Mouse (Mus musculus) cerebral cortex, adult 2 months (tissue): ENCODE data around the gene Ogdh.

Experiments
- WGBS: fragments of 180-500 bp; shearing (Covaris S2); methylation state at CpG from one replicate; pipeline ENCODE4 v1.1.7; 2018; 5-methylcytosine and 5-hydroxymethylcytosine counted together

The Ogdh gene

GRCm38 (mm10) chr11:6294632-6295031 is 3.2 kb downstream of the Ogdh start:
- 93% methylated on average over 4 of the region's 4 CpGs for WGBS

DNA sequence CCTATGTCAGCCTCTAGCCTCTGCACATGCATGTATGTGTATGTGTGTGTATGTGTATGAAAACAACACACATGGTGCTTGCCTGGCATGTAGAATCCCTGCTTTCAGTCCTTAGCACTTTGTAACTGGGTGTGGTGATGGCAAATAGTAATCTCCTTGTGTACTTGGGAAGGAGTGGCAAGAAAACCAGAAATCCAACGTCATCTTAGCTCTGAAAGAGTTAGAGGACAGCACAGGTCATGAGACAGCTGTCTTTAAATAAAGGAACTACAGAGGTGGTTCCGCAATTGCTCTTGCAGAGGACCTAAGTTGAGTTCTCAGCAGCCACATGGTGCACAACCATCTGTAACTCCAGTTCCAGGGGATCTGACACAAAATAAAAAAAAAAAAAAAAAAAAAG is 8.0 kb downstream of the Ogdh start:
- whole genome bisulfite sequencing: 78% methylated on average over 2 of the region's 2 CpGs

DNA sequence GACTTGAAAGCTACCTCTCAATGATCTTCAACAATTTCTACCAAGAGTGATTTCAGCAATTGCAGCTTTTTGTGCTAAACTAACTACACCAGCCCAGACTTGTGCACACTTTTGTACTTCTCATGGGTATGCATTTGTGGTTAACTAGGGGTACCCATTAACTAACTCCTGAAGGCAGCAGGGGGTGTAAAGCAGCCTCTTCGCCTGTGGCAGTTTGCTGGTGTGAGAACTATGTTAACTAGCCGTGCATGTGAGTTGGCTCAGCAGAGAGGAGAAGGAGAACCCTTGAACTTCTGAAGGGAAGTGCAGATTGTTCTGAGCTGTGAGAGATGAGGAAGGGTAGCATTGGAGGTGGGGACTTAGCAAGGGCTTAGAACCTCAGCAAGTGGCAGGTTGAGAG is 11.4 kb downstream of the Ogdh start:
- 88% methylated on average over 2 of the region's 2 CpGs for WGBS

- WGBS: 68% methylated on average over 1 of the region's 1 CpGs
These were observed 14.6 kb downstream of the Ogdh start for GRCm38 (mm10) chr11:6305943-6306430.

GRCm38 (mm10) chr11:6308181-6308580 is 16.7 kb downstream of the Ogdh start:
- 80% methylated on average over 4 of the region's 4 CpGs for WGBS

DNA sequence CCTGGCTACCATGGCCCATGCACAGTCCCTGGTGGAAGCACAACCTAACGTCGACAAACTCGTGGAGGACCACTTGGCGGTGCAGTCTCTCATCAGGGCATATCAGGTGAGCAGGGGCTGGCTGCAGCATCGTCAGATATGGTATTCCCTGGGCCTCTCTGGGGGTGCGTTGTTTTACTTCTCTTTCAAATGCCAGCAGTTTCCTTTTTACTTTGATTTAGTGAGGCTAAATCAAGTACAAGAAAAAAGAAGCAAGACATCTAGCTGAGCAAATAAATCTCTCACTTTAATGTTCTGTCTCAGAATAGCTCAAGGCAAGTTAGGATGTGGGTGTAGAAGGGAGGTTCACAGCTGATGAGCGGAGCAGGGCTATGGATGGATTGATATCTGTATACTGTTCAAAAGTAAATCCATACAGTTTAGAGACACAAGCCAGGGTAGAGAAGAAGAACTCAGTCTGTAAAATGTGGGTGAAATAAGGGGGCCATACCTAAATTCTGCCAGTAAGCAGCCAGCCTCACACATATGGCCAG is 22.5 kb downstream of the Ogdh start:
- WGBS: 56% methylated on average over 7 of the region's 7 CpGs

- 85% methylated on average over 11 of the region's 11 CpGs for whole genome bisulfite sequencing
These were observed 25.4 kb downstream of the Ogdh start for GRCm38 (mm10) chr11:6316821-6317220.

GRCm38 (mm10) chr11:6318559-6318958 is 27.1 kb downstream of the Ogdh start:
- WGBS: 74% methylated on average over 5 of the region's 5 CpGs

- WGBS: 66% methylated on average over 2 of the region's 2 CpGs
These were observed 27.9 kb downstream of the Ogdh start for GRCm38 (mm10) chr11:6319374-6319773.

- 75% methylated on average over 2 of the region's 2 CpGs for WGBS
These were observed 30.7 kb downstream of the Ogdh start for GRCm38 (mm10) chr11:6322086-6322485.

GRCm38 (mm10) chr11:6323348-6323747 is 31.9 kb downstream of the Ogdh start:
- WGBS: 78% methylated on average over 5 of the region's 5 CpGs

- whole genome bisulfite sequencing: 93% methylated on average over 7 of the region's 7 CpGs
These were observed 39.8 kb downstream of the Ogdh start for GRCm38 (mm10) chr11:6331256-6331655.

GRCm38 (mm10) chr11:6332606-6333005 is 41.2 kb downstream of the Ogdh start:
- WGBS: 83% methylated on average over 3 of the region's 3 CpGs

DNA sequence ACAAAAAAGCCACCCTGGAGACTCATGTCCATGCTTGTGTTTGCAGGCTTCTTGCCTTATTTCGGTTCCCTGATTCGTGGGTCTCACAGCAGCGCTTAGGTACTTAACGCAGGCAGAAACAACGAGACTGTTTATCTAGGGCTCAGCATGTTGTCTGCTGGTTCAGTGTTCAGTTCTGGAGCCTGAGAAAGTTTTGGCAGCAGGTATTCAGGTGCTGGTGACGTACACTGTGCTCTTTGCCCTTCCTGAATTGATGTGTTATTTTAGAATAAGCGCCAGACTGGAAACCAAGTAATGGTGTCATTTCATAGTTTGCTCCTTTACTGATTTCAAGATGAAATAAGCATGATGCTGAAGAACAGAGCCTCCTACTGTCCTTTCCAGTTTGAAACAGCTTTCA is 42.0 kb downstream of the Ogdh start:
- WGBS: 82% methylated on average over 7 of the region's 7 CpGs

GRCm38 (mm10) chr11:6335321-6335720 is 43.9 kb downstream of the Ogdh start:
- WGBS: 92% methylated on average over 7 of the region's 7 CpGs

- WGBS: 87% methylated on average over 4 of the region's 4 CpGs
These were observed 45.3 kb downstream of the Ogdh start for GRCm38 (mm10) chr11:6336689-6337088.

DNA sequence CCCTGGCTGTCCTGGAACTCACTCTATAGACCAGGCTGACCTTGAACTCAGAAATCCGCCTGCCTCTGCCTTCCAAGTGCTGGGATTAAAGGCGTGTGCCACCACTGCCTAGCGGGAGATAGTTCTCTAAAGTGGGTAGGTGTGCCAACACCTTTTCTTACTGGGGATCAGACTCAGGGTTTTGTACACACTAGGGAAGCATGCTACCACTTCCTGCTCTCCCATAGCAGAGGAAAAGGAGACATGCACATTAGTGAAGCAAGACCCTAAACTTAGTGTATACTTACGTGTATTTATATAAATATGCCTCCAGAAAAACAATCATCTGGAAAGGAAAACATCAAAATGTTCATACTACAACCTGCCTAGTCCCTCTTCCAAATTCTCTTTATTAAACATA is 54.5 kb downstream of the Ogdh start:
- 87% methylated on average over 4 of the region's 4 CpGs for WGBS

DNA sequence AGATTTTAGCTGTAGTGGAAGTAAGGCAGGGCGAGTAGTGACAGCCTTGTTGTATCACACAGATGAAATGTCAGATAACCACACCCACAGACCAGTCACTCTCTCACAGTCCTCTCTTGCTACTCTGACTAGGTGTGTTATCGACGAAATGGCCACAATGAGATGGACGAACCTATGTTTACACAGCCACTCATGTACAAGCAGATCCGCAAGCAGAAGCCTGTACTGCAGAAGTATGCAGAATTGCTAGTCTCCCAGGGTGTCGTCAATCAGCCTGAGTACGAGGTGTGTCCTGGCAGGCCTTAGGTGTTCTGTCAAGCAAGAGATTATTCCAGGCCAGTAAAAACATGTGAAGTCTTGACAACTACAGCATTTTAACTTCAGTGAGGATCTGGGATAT is 55.5 kb downstream of the Ogdh start:
- 92% methylated on average over 7 of the region's 7 CpGs for WGBS

- 79% methylated on average over 11 of the region's 11 CpGs for WGBS
These were observed 57.3 kb downstream of the Ogdh start for GRCm38 (mm10) chr11:6348681-6349200.

- WGBS: 94% methylated on average over 5 of the region's 5 CpGs
These were observed 58.2 kb downstream of the Ogdh start for GRCm38 (mm10) chr11:6349586-6349985.

- WGBS: 85% methylated on average over 4 of the region's 4 CpGs
These were observed 63.7 kb downstream of the Ogdh start for GRCm38 (mm10) chr11:6355106-6355505.

DNA sequence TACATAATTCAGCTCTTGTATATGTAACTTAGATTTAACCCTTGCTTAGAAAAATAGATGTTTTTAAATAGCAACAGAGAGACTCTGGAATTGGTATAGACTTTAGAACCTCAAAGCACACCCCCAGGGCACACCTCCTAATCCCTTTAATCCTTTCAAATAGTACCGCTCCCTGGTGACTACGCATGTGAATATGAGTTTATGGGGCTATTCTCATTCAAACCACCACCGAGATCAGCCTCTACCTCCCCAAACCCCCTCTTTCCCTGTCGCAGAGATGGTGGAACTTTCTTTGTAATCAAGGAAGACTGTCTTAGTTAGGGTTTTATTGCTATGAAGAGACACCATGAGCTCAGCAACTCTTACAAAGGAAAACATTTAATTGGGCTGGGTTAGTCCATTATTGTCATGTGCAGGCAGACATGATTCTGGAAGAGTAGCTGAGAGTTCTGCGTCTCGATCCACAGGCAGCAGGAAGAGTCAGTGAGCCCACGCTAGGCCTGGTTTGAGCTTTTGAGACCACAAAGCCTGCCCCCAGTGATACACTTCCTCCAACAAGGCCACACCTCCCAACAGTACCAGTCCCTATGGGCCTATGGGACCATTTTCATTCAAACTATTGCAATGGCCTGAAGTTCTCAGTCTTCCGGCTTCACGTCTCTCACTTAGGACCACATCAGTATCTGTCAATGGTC is 73.3 kb downstream of the Ogdh start:
- WGBS: 91% methylated on average over 9 of the region's 9 CpGs

DNA sequence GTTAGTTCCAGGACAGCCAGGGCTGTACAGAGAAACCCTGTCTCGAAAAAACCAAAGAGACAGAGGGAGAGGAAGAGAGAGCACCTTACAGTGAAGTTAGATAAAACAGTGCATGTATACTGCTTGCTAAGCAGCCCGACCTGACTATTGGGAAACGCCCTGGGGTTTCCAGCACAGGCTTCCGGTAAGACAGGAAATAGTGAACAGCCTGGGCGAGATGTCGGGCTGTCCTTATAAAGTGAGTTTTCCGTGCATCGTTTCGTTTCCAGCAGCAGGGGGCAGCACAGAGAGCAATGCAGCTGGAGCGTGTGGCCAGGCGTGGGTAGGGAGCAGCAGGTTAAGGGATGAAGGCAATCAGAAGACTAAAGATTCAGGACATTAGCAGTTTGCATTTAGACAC is 74.5 kb downstream of the Ogdh start:
- 13% methylated on average over 11 of the region's 11 CpGs for WGBS
